Mouse (Mus musculus) midbrain, embryonic 11.5 days (tissue): ENCODE measurements around the gene Pard3. TPM values are rescaled to one million over a fixed set of nuclear protein-coding genes. Genes with fewer than 3 reads are reported as not detected.

ENCODE experiments used
- ATAC-seq: fragments of 200-750 bp; cut with Nextera tagmentation; 2 replicates; pipeline ENCODE4 v1.8.0; 2017; ENCODE audit warnings: moderate TSS enrichment, moderate library complexity; ENCODE audit not compliant: low FRiP score
- DNase-seq: peaks from one replicate; pipeline ENCODE4 v3.0.0; 2015; ENCODE audit warnings: low spot score; ENCODE audit errors: missing footprints
- H3K27ac ChIP-seq: fragments of 300-500 bp; sonication (generic); 2 replicates; pipeline ENCODE4 v1.5.1; 2014; ENCODE audit warnings: low read depth, low read length
- H3K27me3 ChIP-seq: fragments of 300-500 bp; sonication (generic); 2 replicates; pipeline ENCODE4 v1.6.1; 2014; ENCODE audit warnings: mild to moderate bottlenecking, low read length, moderate library complexity, mixed read lengths; ENCODE audit not compliant: control insufficient read depth, insufficient read depth
- H3K36me3 ChIP-seq: fragments of 300-500 bp; sonication (generic); 2 replicates; pipeline ENCODE4 v1.6.1; 2014; ENCODE audit warnings: mild to moderate bottlenecking, low read length, moderate library complexity, mixed read lengths; ENCODE audit not compliant: control insufficient read depth, insufficient read depth
- H3K4me1 ChIP-seq: fragments of 300-500 bp; sonication (generic); 2 replicates; pipeline ENCODE4 v1.6.1; 2014; ENCODE audit warnings: low read length; ENCODE audit not compliant: control insufficient read depth, insufficient read depth
- H3K4me2 ChIP-seq: fragments of 300-500 bp; sonication (generic); 2 replicates; pipeline ENCODE4 v1.6.1; 2014; ENCODE audit warnings: mild to moderate bottlenecking, moderate library complexity
- H3K4me3 ChIP-seq: fragments of 300-500 bp; sonication (generic); 2 replicates; pipeline ENCODE4 v1.5.1; 2014; ENCODE audit warnings: low read depth, low read length
- H3K9ac ChIP-seq: fragments of 300-500 bp; sonication (generic); 2 replicates; pipeline ENCODE4 v1.6.1; 2014; ENCODE audit warnings: low read length
- H3K9me3 ChIP-seq: fragments of 300-500 bp; sonication (generic); 2 replicates; pipeline ENCODE4 v1.6.1; 2016; ENCODE audit warnings: low read length; ENCODE audit not compliant: control insufficient read depth
- WGBS: fragments of 180-500 bp; shearing (Covaris S2); extraction: QIAGEN DNeasy Blood & Tissue Kit; methylation state at CpG from one replicate; pipeline ENCODE4 v1.1.7; 2014; 5-methylcytosine and 5-hydroxymethylcytosine counted together
- polyA plus RNA-seq: library from polyadenylated mRNA; unstranded; fragments of >200 nt; fragmentation: Nextera tagmentation; extraction: Ambion mirVana; gene quantifications from 2 replicates; pipeline ENCODE4 v1.2.1, GENCODE M21; 2014

Pard3 gene
- polyA plus RNA-seq, 1 experiment from 2014 or later: 30.4 TPM

DNA sequence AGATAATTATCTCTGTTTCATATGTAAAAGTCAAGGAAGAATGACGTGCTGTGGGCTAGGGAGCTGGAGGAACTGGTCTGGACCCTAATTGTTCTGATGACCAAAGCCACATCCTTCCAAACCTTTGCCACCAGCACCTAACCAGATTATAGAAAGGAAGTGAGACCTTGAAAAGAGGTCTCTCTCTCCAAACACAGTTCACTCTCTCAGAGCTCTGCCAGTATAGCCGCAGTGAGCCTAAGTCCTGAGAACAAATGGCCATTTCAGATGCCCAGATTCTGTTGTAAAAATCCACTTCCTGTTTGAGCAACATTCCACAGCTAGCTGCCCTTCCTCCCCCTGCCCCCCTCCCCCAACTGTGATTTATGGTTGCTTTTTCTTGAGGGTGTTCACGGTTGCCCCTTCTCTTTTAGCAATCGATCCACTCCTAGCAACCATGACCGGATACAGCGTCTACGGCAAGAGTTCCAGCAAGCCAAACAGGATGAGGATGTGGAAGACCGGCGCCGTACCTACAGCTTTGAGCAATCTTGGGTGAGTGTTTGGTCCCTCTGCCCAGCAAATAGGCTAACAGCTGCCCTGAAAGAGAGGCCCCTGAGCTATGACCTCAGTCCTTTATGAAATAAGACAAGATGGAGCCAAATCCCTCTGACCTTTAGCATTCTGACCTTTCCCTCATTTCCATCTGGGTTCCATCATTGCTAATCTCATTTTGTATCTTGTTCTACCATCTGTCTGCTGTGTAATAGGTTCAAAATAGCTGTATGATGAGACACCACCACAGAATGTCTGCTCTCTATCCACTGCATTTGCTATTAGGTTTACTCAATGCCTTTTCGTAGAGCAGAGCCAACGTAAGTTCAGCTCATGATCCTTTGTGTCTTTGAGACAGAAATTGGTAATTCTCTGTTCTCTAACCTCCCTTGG is 529.2 kb downstream of the Pard3 start:
- H3K4me3 ChIP-seq: no peak overlapping the region
- no peaks in the 10 kb centered on the region for H3K4me1 ChIP-seq
- DNase-seq (no peak), ATAC-seq (no peak)
- WGBS: 85% methylated on average over 12 of the region's 12 CpGs
- H3K27me3 ChIP-seq: no peaks in the 10 kb centered on the region
- no peaks in the 10 kb centered on the region for H3K9me3 ChIP-seq
- H3K27ac ChIP-seq: no peak overlapping the region
- no peak overlapping the region for H3K9ac ChIP-seq
- no peak overlapping the region for H3K4me2 ChIP-seq
- H3K36me3 ChIP-seq: no peaks in the 10 kb centered on the region

DNA sequence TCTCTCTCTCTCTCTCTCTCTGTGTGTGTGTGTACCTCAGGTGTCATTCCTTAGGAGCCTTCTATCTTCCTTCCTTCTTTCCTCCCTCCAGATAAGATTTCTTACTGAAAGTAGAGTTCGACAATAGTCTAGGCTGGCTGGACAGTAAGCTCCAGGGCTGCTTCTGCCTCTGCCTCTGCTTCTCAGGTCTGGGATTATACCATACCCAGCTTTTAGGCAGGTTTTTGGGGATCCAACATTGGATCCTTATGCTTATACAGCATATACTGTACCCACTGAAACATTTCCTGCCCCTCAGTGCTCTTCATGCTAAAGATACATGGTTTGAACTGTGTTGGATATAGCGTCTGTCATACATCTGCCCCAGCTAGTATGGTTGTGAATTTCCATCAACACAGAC is 536.9 kb downstream of the Pard3 start:
- Histone ChIP-seq H3K36me3 (no peaks in the 10 kb centered on the region), H3K27me3 (no peaks in the 10 kb centered on the region), H3K4me1 (no peaks in the 10 kb centered on the region), H3K9ac (no peak overlapping the region), H3K27ac (no peak overlapping the region), H3K4me3 (no peak overlapping the region), H3K4me2 (no peak overlapping the region), H3K9me3 (no peaks in the 10 kb centered on the region)
- WGBS: 93% methylated on average over 2 of the region's 2 CpGs
- peak; percentile 57 for DNase-seq
- no peak for ATAC-seq

DNA sequence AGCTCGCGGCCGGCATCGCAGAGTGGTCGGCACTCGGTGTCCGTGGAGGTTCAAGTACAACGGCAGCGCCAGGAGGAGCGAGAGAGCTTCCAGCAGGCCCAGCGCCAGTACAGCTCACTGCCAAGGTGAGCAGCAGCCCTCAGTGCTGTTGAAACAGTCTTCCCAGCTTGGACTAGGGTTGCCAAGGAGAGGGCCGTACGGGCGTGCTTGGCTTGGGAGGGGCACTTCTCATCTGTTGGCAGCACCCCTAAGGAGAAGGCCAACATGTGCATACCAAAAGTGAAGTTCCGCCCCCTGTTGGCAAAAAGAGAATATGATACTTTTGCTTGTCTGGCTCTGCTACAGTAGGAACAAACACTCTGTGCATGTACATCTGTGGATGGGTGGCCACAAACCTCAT is 539.4 kb downstream of the Pard3 start:
- no peak for ATAC-seq
- WGBS: 97% methylated on average over 15 of the region's 15 CpGs

DNA sequence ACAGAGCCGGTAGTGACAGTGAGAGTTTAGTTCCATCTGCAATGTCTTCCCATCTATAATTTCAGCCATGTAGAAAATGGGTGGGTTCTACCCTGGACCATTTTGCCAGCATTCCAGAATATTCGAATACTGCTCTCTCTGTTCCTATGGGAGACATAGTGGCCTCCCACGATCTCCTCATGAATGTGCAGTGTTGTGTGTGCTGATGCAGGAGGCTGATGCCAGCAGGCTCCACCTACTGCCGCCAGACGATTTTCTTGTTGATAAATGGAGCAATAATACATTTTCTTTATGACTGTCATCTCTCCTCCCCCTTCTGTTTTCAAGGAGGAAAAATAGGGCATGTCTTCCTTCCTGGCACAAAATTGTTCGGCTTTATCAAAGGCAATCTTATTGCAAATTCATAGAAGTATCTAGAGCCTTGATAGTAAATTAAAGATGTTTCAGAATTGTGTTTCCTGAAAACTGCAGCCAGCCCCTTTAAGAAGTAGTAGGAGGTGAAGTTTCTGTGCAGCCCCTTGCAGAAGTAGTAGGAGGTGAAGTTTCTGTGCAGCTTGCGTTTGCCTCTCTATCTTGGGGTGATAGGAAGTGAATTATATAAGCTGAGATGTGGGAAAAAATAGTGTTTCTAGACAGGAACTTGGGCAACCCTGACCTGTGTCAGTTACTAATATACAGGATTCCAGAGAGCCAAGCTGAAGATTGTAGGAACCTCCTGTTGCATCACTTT is 545.0 kb downstream of the Pard3 start:
- DNase-seq (no peak), ATAC-seq (no peak)
- H3K9me3 ChIP-seq: no peaks in the 10 kb centered on the region
- H3K36me3 ChIP-seq: no peaks in the 10 kb centered on the region
- no peak overlapping the region for H3K27ac ChIP-seq
- WGBS: 82% methylated on average over 7 of the region's 7 CpGs
- H3K4me2 ChIP-seq: no peak overlapping the region
- no peak overlapping the region for H3K9ac ChIP-seq
- H3K4me3 ChIP-seq: no peak overlapping the region
- no peaks in the 10 kb centered on the region for H3K4me1 ChIP-seq
- no peaks in the 10 kb centered on the region for H3K27me3 ChIP-seq

More for the DNA sequence above, 539.4 kb downstream of the Pard3 start:
- Histone ChIP-seq H3K9ac (no peak overlapping the region), H3K27me3 (no peaks in the 10 kb centered on the region), H3K4me3 (no peak overlapping the region), H3K27ac (no peak overlapping the region), H3K4me1 (no peaks in the 10 kb centered on the region), H3K4me2 (no peak overlapping the region), H3K9me3 (no peaks in the 10 kb centered on the region), H3K36me3 (no peaks in the 10 kb centered on the region)
- DNase-seq: no peak

DNA sequence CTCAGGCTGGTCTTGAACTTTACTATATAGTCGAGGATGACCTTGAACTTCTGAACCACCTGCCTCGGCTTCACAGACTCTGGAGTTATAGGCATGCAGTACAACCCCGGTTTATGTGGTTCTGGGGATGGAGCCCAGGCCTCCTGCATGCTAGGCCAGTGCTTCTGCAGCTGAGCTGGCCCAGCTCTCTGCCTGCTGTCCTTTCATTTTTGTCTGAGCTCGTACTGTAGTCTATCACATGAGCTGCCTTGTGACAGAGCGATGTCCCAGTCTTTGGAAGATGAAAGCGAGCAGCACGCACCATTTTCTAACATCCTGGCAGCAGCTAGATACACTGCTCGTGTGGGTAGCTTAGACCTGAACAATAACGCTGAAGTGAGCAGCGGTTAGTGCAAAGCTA is 545.6 kb downstream of the Pard3 start:
- DNase-seq (no peak), ATAC-seq (no peak)
- Histone ChIP-seq H3K27ac (no peak overlapping the region), H3K27me3 (no peaks in the 10 kb centered on the region), H3K9me3 (no peaks in the 10 kb centered on the region), H3K4me1 (no peaks in the 10 kb centered on the region), H3K4me2 (no peak overlapping the region), H3K9ac (no peak overlapping the region), H3K4me3 (no peak overlapping the region), H3K36me3 (no peaks in the 10 kb centered on the region)
- WGBS: 87% methylated on average over 10 of the region's 10 CpGs

DNA sequence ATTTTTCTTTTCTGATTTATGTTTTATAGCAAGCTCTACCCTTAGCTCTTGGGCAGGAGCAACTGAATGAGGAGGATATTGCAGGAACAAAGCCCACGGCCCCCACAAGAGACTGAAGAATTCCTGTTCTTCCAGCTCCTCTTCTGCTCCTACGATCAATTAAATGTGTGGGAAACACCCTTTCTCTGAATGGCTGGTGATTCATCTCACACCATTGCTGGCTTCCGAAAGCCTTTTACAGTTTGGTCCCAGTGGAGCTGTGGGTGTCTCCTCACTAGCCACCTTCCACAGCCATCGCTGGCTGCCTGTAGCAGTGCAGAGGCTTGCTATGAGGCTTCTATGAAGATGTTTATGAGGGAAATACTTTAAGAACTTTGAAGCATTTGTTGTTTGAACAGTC is 550.5 kb downstream of the Pard3 start:
- no peak overlapping the region for H3K27ac ChIP-seq
- no peaks in the 10 kb centered on the region for H3K36me3 ChIP-seq
- ATAC-seq (no peak), DNase-seq (no peak)
- H3K9me3 ChIP-seq: no peaks in the 10 kb centered on the region
- no peak overlapping the region for H3K4me3 ChIP-seq
- WGBS: 87% methylated on average over 4 of the region's 4 CpGs
- H3K4me1 ChIP-seq: no peaks in the 10 kb centered on the region
- H3K9ac ChIP-seq: no peak overlapping the region
- no peak overlapping the region for H3K4me2 ChIP-seq
- H3K27me3 ChIP-seq: no peaks in the 10 kb centered on the region

DNA sequence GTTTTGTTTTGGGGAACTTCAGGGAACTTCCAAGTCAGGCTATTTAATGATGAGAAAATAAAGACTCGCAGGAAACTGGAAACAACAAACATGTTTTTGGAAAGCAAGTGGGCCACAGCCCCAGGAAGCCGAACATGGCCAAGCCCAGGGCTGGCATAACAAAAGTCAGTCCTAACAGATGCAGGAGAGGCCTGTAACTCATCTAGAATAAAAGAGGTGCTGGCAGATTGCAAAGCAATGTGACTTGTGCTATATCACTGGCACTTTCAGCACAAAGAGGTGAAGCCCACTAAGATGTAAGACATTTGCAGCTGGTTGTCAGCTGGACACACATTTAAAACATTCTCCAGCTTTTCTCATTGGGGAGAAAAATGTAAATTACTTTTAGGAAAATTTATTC is 553.0 kb downstream of the Pard3 start:
- ATAC-seq (no peak), DNase-seq (no peak)
- Histone ChIP-seq H3K27ac (no peak overlapping the region), H3K4me2 (no peak overlapping the region), H3K4me3 (no peak overlapping the region), H3K4me1 (no peaks in the 10 kb centered on the region), H3K36me3 (no peaks in the 10 kb centered on the region), H3K9ac (no peak overlapping the region), H3K9me3 (no peaks in the 10 kb centered on the region), H3K27me3 (no peaks in the 10 kb centered on the region)
- 86% methylated on average over 2 of the region's 2 CpGs for WGBS

DNA sequence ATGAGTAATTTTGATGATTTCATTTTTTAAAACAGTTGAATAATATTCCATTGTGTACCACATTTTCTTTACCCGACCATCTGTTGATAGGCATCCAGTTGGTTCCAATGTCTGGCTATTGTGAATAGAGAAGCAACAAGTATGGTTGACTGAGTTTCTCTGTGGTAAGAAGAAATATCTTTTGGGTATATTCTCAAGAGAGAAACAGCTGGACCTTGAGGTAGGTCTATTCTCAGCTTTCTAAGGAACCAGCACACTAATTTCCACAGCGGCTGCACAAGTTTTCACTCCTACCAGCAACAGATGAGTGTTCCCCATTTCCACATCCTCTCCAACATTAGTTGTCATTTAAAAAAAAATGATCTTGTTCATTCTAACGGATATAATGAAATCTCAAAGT is 558.4 kb downstream of the Pard3 start:
- ATAC-seq (no peak), DNase-seq (no peak)

More for the DNA sequence above, 558.4 kb downstream of the Pard3 start:
- Histone ChIP-seq H3K4me2 (no peak overlapping the region), H3K27ac (no peak overlapping the region), H3K9ac (no peak overlapping the region), H3K4me1 (no peaks in the 10 kb centered on the region), H3K36me3 (no peaks in the 10 kb centered on the region), H3K9me3 (no peaks in the 10 kb centered on the region), H3K27me3 (no peaks in the 10 kb centered on the region), H3K4me3 (no peak overlapping the region)
- 87% methylated on average over 3 of the region's 3 CpGs for WGBS
